Mouse (Mus musculus) stomach, embryonic 16.5 days (tissue): ENCODE results near the gene Olfr821. TPM values are rescaled to one million over a fixed set of nuclear protein-coding genes. Genes with fewer than 3 reads are reported as not detected.
"Not testable (repeated sequence)": the region's sequence is repeated elsewhere in the genome, so short reads cannot be mapped to it uniquely, and the experiment has no call there.

ENCODE experiments used
- ATAC-seq: fragments of 200-750 bp; cut with Nextera tagmentation; 2 replicates; pipeline ENCODE4 v1.8.0; 2017; ENCODE audit warnings: moderate number of reproducible peaks, moderate TSS enrichment; ENCODE audit not compliant: insufficient read depth, low FRiP score
- H3K27ac ChIP-seq: fragments of 300-500 bp; sonication (generic); 2 replicates; pipeline ENCODE4 v1.5.1; 2014; ENCODE audit warnings: low read length
- H3K27me3 ChIP-seq: fragments of 300-500 bp; sonication (generic); 2 replicates; pipeline ENCODE4 v1.6.1; 2014; ENCODE audit warnings: low read length, control low read depth, mixed read lengths; ENCODE audit not compliant: control insufficient read depth, insufficient read depth
- H3K36me3 ChIP-seq: fragments of 300-500 bp; sonication (generic); 2 replicates; pipeline ENCODE4 v1.6.1; 2014; ENCODE audit warnings: low read length; ENCODE audit not compliant: control insufficient read depth, insufficient read depth
- H3K4me1 ChIP-seq: fragments of 300-500 bp; sonication (generic); 2 replicates; pipeline ENCODE4 v1.6.1; 2014; ENCODE audit warnings: low read length, control low read depth, mixed read lengths; ENCODE audit not compliant: control insufficient read depth, insufficient read depth
- H3K4me2 ChIP-seq: fragments of 300-500 bp; sonication (generic); 2 replicates; pipeline ENCODE4 v1.6.1; 2014; ENCODE audit warnings: low read depth, low read length, mixed read lengths
- H3K4me3 ChIP-seq: fragments of 300-500 bp; sonication (generic); replicated peaks from 2 replicates; pipeline ENCODE4 v1.5.1; 2014; ENCODE audit warnings: mild to moderate bottlenecking, low read length
- H3K9ac ChIP-seq: fragments of 300-500 bp; sonication (generic); 2 replicates; pipeline ENCODE4 v1.6.1; 2014; ENCODE audit warnings: low read length
- H3K9me3 ChIP-seq: fragments of 300-500 bp; sonication (generic); replicated peaks from 2 replicates; pipeline ENCODE4 v1.6.1; 2016; ENCODE audit warnings: low read length, control low read depth; ENCODE audit not compliant: control insufficient read depth
- WGBS: fragments of 180-500 bp; shearing (Covaris S2); extraction: QIAGEN DNeasy Blood & Tissue Kit; methylation state at CpG from one replicate; pipeline ENCODE4 v1.1.7; 2014; 5-methylcytosine and 5-hydroxymethylcytosine counted together
- polyA plus RNA-seq: library from polyadenylated mRNA; unstranded; fragments of >200 nt; fragmentation: Nextera tagmentation; extraction: Ambion mirVana; gene quantifications from 2 replicates; pipeline ENCODE4 v1.2.1, GENCODE M21; 2015

Gene Olfr821
- not detected in 2 replicates for polyA plus RNA-seq

- H3K4me3 ChIP-seq, result no peak within 1 kb of the TSS
- H3K27me3 ChIP-seq, result no peaks in the 10 kb centered on the region
- no peak within 1 kb of the TSS for H3K9ac ChIP-seq
- no peaks in the 10 kb centered on the region for H3K4me1 ChIP-seq
- H3K9me3 ChIP-seq, result no peaks in the 10 kb centered on the region
- no peak within 1 kb of the TSS for H3K4me2 ChIP-seq
- no peaks in the 10 kb centered on the region for H3K36me3 ChIP-seq
- no peak within 1 kb of the TSS for H3K27ac ChIP-seq
- no peak for ATAC-seq
Observed at GRCm38 (mm10) chr10:130030048-130030447, at the start of gene Olfr821. TSS of gene Olfr821 (plus strand) at chr10:130030348.

DNA sequence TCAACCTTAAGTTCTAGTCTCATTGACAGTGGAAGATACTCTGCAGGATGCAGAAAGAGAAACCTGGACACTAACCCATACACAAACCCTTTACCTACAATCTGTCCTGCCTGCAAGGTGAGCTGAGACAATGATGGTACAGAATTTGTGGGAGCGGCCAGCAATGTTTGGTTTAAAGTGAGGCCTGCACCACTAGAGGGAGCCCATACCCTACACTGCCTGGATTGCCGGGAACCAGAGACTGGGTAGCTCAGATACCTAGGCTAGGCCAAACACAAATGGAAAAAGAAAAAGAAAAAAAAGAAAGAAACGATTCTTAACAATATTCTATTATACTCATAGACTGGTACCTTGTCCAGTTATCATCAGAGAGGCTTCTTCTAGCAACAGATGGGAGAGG, 48.3 kb upstream of the Olfr821 start:
- H3K9me3 ChIP-seq, H3K4me1 ChIP-seq, H3K27me3 ChIP-seq, H3K9ac ChIP-seq, H3K4me3 ChIP-seq, H3K4me2 ChIP-seq, H3K27ac ChIP-seq, ATAC-seq, H3K36me3 ChIP-seq: not testable (repeated sequence)
- WGBS, result no CpG with 5 or more reads among the region's 3 CpGs

DNA sequence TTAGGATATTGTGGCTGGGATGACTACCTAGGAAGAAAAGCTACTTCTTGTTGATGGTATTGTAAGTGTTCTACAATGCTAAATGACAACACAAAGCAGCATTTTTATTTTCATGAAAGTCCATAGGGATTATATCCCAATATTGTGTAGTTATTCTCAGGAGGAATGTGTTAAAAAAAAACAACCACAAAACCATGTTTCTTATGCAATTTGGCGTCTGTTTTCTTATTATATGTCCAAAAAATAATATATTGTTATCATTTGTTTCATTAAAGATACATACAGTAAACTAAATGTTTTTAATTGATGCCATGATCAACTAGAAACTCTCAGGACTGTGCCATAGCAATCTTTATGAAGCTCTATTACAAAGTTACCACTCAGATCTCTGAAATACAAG, 45.2 kb upstream of the Olfr821 start, which contains the start of gene Gm10310:
Gm10310 (minus strand) TSS at position 101 of the 400 bp plus-strand sequence.
- not testable (repeated sequence) for H3K9ac ChIP-seq, ATAC-seq, H3K36me3 ChIP-seq, H3K4me3 ChIP-seq, H3K27ac ChIP-seq, H3K27me3 ChIP-seq, H3K4me2 ChIP-seq, H3K9me3 ChIP-seq, H3K4me1 ChIP-seq
- no CpG with 5 or more reads among the region's 1 CpGs for WGBS

DNA sequence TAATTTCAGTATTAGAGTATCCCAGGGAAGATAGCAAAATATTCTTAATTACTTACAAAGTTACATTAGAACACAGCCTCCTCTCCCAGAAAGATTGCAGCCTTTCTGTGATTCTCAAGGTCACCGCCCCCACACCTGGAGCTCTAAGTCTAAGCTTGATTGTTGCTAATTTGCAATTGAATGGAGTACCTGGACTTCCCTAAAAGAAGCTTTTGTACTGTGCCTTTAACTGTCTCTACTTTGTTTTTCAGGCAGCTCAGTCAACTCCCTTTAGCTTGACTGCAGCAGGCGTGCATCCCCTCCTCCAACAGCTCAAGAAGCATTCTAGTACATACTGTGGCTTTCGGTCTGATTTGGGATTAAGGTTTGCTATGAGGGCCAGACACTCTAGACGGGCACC, 26.0 kb upstream of the Olfr821 start:
- H3K9ac ChIP-seq, H3K36me3 ChIP-seq, H3K4me1 ChIP-seq, H3K4me3 ChIP-seq, H3K27me3 ChIP-seq, H3K9me3 ChIP-seq, H3K27ac ChIP-seq, H3K4me2 ChIP-seq, ATAC-seq: not testable (repeated sequence)
- WGBS, result 87% methylated on average over 4 of the region's 4 CpGs

DNA sequence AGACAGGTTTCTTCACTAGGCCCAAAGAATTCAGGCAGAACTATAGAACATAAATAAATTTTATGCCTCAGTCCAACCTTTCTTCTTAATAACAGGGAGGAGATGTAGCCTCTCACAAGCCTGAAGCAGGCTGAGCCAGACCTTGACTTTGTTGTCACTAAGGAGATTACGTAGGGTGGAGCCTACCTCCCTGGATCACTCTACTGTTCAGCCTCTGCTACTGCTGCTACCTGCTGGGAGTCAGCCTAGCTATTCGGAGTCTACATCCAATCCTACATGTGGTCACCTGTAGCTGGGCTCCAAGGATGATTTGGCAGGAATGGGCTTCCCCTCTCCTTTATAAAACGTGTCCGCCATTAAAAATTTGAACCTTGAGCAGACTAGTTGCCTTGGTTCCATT, 24.8 kb upstream of the Olfr821 start:
- 79% methylated on average over 4 of the region's 4 CpGs for WGBS

DNA sequence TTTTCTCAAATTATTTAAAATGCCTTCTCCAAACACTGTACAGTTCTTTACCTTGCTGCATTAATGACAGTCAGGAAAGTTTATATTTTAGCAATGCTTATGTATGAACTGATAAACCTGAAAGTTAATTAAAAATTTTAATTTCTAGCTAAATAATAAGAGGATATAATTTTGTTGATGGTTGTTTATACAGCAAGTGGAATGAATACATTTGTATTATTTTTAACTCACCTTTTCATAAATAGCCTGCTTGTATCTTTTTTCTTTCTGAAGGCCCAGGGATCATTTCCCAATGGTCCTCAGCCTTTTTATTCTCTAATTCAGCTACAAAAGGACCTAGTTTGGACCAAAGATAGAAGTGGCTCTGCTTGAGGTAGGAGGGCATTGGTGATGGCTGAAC, 17.8 kb upstream of the Olfr821 start, which contains the start of gene Olfr820:
Olfr820 (plus strand) TSS at position 301 of the 400 bp plus-strand sequence.
- Histone ChIP-seq H3K4me1 (no peaks in the 10 kb centered on the region), H3K36me3 (no peaks in the 10 kb centered on the region), H3K27ac (no peak within 1 kb of the TSS), H3K4me2 (no peak within 1 kb of the TSS), H3K9ac (no peak within 1 kb of the TSS), H3K27me3 (no peaks in the 10 kb centered on the region), H3K9me3 (no peaks in the 10 kb centered on the region), H3K4me3 (no peak within 1 kb of the TSS)
- no peak for ATAC-seq

More for the DNA sequence above, 24.8 kb upstream of the Olfr821 start:
- H3K4me2 ChIP-seq, H3K27ac ChIP-seq, ATAC-seq, H3K27me3 ChIP-seq, H3K4me1 ChIP-seq, H3K36me3 ChIP-seq, H3K9ac ChIP-seq, H3K4me3 ChIP-seq, H3K9me3 ChIP-seq: not testable (repeated sequence)

DNA sequence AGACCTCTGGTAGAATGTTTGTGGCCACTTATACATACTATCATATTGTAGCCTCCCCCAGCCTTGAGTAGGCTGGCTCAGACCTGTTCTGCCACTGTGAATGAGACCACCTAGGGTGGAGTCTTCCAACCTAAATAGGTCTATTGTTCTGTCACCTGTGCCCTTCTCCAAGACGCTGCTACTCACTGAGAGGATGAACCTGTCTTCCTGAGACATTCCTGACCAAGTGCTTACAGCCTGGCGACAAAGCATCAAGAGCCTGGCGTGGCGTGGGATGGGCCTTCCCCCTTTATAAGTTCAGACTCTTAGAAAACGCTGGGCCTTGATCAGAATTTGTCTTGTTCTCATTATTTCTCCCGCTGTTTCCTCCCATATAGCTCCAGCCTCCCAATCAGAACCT, 6.9 kb downstream of the Olfr821 start:
- Histone ChIP-seq H3K27me3 (no peaks in the 10 kb centered on the region), H3K4me2 (no peak overlapping the region), H3K9ac (no peak overlapping the region), H3K36me3 (no peaks in the 10 kb centered on the region), H3K9me3 (no peaks in the 10 kb centered on the region), H3K4me3 (no peak overlapping the region), H3K4me1 (no peaks in the 10 kb centered on the region), H3K27ac (no peak overlapping the region)
- WGBS, result 61% methylated on average over 6 of the region's 6 CpGs
- ATAC-seq, result no peak

GRCm38 (mm10) chr10:130070910-130071309, 40.8 kb downstream of the Olfr821 start, which contains the start of gene Olfr822:
TSS of gene Olfr822 (plus strand) at chr10:130071210.
- ATAC-seq, result no peak

More at GRCm38 (mm10) chr10:130070910-130071309, 40.8 kb downstream of the Olfr821 start, which contains the start of gene Olfr822:
- H3K4me2 ChIP-seq, result no peak within 1 kb of the TSS
- H3K9me3 ChIP-seq, result no peaks in the 10 kb centered on the region
- H3K4me3 ChIP-seq, result no peak within 1 kb of the TSS
- no peak within 1 kb of the TSS for H3K9ac ChIP-seq
- H3K27ac ChIP-seq, result no peak within 1 kb of the TSS
- no peaks in the 10 kb centered on the region for H3K36me3 ChIP-seq
- H3K4me1 ChIP-seq, result no peaks in the 10 kb centered on the region
- no peaks in the 10 kb centered on the region for H3K27me3 ChIP-seq
